Mouse (Mus musculus): Measurements from ENCODE around the gene Ttc28.

The Ttc28 gene

GRCm38 (mm10) chr5:111097233-111098160 is 217.9 kb downstream of the Ttc28 start:
- DNase-seq (ENCODE audit: low read depth, low spot score), result no peak

DNA sequence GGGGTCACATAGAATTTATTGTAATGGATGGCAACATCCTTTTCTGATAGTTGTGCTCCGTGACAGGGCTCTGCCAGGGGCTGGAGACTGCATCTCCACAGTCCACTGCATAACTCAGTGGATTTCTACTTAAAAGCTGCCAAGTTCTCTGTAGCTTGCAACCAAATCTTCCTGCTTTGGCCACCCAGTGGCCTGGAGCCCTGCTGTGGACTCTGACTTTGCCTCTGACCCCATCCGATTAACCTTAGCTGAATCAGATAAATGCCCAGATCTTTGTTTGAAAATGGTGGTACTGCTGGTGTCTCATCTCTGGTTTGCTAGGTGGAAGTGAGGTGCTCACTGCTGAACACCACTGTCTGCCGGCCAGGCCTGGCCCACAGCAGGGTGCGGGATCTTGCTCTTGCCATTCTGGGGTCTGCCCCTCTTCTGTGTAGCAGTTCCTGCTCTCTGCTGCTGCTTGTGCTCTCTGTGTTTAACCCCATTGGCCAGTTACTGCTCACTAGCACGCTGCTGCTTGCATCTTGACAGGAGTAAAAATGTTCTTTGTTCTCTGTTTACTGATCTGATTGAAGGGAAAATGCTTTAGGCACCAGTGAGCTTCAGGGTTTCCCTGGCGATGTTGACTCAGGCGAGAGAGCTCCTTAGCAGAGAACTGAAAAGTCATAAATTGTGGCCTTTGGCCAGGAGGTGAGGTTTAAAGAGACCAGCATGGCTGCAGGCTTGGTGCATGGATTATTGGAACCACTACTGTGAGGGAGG is 219.1 kb downstream of the Ttc28 start:
- DNase-seq (ENCODE audit: low read depth, low spot score), result no peak

GRCm38 (mm10) chr5:111100585-111100984 is 221.0 kb downstream of the Ttc28 start:
- no peak for DNase-seq (ENCODE audit: low read depth, low spot score)

- no peak for DNase-seq (ENCODE audit: low read depth, low spot score)
Observed at GRCm38 (mm10) chr5:111101383-111101932, 221.9 kb downstream of the Ttc28 start.

DNA sequence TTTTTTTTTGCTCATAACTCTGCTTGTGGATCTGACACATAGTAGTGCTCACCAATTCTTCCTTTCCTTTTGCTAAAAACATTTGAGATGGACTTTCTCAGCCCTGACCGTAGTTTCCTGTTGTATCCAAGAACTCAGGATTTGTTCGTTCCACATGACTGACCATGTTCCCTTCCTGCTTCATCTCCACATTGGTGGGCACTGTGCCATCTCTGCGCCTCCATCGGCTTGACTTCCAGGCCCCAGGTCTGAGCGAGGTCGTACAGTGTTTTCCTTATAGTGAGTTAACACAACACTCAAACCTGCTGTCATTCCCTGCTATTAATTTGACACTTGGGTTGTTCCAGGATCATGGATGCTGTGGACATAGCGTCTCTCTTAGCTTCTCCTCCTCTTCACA is 225.2 kb downstream of the Ttc28 start:
- no peak for DNase-seq (ENCODE audit: low read depth, low spot score)

GRCm38 (mm10) chr5:111111378-111111777 is 231.8 kb downstream of the Ttc28 start:
- DNase-seq (ENCODE audit: low read depth, low spot score), result no peak

DNA sequence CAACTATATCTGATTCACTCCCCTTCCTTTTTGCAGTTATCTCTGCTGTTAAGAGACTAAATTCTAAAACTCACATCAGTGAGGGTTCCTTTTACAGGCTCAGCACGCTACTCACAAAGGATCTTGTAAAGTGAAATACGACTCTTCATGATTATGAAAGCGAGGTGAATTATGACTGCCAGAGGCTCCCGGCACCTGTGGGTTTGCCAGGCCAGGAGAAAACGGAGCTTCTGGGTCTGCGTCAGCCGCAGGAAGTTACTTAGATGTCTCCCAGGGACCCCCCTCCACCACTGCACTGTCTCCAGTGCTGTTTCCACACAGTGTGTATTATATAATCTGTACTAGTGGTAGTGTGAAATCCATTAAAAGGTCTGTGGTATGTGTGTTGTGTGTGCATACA is 233.6 kb downstream of the Ttc28 start:
- DNase-seq (ENCODE audit: low read depth, low spot score), result no peak

GRCm38 (mm10) chr5:111113694-111114375 is 234.2 kb downstream of the Ttc28 start:
- DNase-seq (ENCODE audit: low read depth, low spot score), result no peak

DNA sequence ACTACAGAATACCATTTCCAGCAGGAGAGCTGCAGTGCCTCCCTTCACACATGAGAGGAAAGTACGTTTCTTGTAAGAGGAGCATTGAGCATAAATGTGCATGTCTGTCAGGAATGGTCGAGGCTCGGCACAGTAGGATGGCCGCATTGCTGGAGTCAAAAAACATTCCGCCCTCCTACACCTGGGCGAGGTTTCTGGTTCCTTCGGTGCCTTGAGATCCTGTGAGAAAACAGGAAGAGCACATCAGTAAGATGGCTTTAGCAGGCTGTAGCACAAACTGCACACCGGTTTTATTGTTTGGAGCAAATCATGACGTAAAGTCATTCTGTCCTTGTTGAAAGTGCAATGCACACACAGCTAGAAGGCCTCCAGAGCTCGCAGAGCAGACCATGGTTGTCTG is 235.0 kb downstream of the Ttc28 start:
- DNase-seq (ENCODE audit: low read depth, low spot score), result no peak

- no peak for DNase-seq (ENCODE audit: low read depth, low spot score)
Observed at GRCm38 (mm10) chr5:111115519-111116350, 236.1 kb downstream of the Ttc28 start.

GRCm38 (mm10) chr5:111119805-111120204 is 240.2 kb downstream of the Ttc28 start:
- no peak for DNase-seq (ENCODE audit: low read depth, low spot score)

GRCm38 (mm10) chr5:111120298-111120697 is 240.7 kb downstream of the Ttc28 start:
- DNase-seq (ENCODE audit: low read depth, low spot score), result no peak

DNA sequence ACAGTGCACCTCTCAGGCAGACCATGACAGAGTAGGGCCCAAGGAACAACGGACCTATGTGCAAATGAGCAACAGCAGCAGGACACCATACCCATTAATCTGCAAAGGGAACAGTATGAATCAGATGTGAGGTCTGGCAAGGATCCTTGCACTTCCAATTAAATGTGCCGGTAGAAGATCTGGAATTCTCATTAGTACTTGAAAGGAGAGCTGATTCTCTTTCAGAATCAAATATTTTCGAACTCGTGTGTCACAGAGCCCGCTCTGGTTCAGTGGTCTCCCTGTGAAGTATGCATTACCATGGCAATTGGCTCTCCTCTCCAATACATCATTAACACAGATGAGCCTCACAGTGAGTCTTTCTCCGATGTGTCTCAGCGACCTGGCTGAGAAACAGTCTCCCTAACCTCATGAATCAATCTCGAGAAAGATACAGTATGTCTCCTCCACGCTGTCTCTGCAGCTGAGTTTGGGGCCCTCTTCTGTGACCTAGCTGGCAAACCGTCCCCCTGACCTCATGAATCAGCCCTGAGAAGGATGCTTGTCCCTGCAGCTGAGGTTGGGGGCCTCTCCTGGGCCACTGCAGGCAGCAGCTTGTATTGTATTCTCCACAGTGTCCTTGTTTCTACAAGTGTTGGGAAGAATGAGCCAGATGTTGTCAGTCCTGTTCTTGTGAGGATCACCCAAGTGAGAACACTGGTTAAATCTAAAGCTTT is 241.3 kb downstream of the Ttc28 start:
- no peak for DNase-seq (ENCODE audit: low read depth, low spot score)

DNA sequence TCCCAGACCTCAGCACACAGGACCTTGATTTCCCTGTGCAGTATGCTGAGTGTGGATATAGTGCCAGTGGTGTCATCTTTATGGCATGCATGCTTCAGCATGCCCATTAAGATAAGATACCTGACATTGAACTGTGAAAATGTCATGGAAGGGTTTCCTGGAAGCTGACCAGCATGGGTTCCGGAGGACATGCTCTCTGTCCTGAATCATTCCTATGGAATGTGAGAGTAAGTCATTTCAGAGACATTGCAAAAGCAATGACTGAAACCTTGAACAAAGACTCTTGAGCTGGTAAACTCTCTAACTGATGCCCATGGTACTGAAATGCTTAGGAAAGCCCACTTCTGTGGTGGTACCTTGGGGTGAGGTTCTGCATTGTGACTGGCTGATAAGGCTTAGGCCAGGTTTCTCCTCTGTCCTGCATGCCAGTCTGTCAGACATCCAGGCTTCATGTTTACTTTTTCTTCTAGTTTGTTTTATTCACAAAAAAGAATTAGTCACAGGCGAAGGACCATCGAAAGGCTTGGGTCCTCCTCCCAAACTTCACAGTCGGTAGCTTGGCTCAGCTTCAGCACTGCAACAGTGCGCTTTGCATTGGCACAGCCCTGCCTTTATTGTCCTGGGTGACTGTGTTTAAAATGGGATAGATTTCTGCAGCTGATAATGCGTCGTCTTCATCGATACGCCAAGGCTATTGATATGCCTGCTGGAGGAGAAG is 242.9 kb downstream of the Ttc28 start:
- no peak for DNase-seq (ENCODE audit: low read depth, low spot score)

DNA sequence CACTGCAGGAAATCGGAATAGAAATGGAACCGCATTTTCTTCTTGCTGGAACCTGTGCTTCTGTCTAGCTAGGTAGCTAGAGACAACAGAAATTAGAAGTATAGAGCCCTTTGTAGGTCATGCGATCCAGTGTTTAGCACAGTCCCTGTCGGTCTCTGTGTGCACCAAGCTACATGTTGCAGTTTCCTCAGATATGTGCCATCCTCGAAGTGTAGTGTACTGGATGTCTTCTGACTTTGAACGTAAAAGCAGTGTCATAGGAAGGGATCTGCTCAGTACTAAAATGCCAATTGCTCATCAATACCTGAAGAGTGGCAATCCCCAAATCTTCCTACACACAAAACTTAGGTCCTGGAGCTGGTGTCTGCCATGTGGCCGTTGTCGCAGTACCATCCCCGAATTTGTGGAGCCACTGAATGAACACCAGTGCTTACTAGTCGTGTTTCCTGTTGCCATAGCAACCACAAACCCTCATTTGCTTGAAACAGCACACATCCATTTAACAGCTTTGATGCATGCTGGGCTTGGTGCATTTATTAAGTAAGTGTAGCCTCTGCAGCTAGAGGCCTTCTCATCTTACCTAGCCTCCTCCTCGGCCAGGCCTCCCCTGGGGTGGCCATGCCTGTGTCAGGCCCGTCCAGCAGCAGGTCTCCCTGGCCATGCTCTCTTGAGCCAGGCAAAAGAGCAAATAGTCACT is 243.6 kb downstream of the Ttc28 start:
- DNase-seq (ENCODE audit: low read depth, low spot score), result no peak

DNA sequence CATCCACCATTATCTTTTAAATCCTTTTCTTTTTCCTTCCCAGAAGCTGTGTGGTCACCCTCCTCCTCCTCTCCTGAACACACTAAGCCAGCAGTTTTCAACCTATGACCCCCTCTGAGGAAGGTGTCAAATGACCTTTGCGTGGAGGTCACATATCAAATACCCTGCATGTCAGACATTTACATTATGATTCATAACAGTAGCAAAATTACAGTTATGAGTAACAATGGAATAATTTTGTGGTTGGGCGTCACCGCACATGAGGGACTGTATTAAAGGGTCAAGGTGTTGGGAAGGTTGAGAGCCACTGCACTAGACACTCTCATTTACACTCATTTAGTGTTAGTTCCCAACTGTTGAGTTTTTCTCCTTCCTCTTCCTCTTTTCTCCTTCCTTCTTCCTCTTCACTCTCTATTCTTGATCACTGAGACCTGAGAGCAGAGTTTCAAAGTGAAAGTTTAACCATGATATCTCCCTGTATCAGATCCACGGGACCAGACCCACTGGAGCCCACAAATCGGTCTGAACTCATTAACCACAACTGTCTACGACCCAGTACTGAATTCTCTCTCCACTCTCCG is 245.1 kb downstream of the Ttc28 start:
- no peak for DNase-seq (ENCODE audit: low read depth, low spot score)

GRCm38 (mm10) chr5:111125746-111126145 is 246.1 kb downstream of the Ttc28 start:
- no peak for DNase-seq (ENCODE audit: low read depth, low spot score)

- no peak for DNase-seq (ENCODE audit: low read depth, low spot score)
Observed at GRCm38 (mm10) chr5:111127786-111128185, 248.2 kb downstream of the Ttc28 start.

- DNase-seq (ENCODE audit: low read depth, low spot score), result no peak
Observed at GRCm38 (mm10) chr5:111130121-111130520, 250.5 kb downstream of the Ttc28 start.
